Mouse (Mus musculus) embryonic fibroblast, embryonic 13.5 days (primary cell): ENCODE results near the gene Acaa1a.
A peak's percentile ranks its signal among the peaks of the same experiment; 100 is the strongest.

Source experiments
- CTCF ChIP-seq: IDR thresholded peaks from 2 replicates; pipeline ENCODE4 v1.5.1; 2011; ENCODE audit warnings: mild to moderate bottlenecking, control low read depth, low read length, moderate library complexity, borderline replicate concordance; ENCODE audit not compliant: insufficient read depth
- POLR2A ChIP-seq: IDR thresholded peaks from 2 replicates; pipeline ENCODE4 v1.6.1; 2011; ENCODE audit warnings: low read depth, mild to moderate bottlenecking, control low read depth, low read length, moderate library complexity

- TF ChIP-seq POLR2A: peak; percentile 79
- no peak for TF ChIP-seq CTCF
Observed at GRCm38 (mm10) chr9:119339558-119340211, at the start of gene Acaa1a.
